Mouse (Mus musculus) cerebellum, adult 2 months (tissue): Measurements from ENCODE around the gene Erp29.

Experiments used
- CTCF ChIP-seq: fragments of 200-500 bp; IDR thresholded peaks from 2 replicates; pipeline ENCODE4 v1.5.1; 2011; ENCODE audit warnings: low read depth, mild to moderate bottlenecking, control low read depth, low read length, moderate library complexity, borderline replicate concordance; ENCODE audit not compliant: insufficient read depth
- POLR2A ChIP-seq: fragments of 200-500 bp; IDR thresholded peaks from 2 replicates; pipeline ENCODE4 v1.6.1; 2011; ENCODE audit warnings: low read length, control low read depth, borderline replicate concordance; ENCODE audit not compliant: insufficient read depth

DNA sequence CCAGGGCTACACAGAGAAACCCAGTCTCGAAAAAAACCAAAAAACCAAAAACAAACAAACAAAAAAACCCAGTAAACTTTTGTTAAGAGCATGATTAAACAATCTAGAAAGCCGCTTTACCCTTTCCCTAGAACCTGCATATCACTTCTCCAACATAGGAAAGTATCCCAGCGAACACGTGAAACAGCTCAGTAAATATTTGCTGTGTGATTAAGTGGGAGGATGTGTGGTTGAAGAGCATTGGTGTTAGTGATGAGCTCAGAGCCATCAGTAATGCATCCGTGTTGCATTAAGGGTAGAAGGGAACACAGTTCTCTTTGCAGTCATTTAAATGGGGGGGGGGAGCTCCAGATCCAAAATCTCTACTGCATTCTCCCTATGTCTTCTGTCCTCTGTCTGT, 32.5 kb upstream of the Erp29 start:
- TF ChIP-seq CTCF (no peak), POLR2A (no peak)
